Mouse (Mus musculus) limb, embryonic 14.5 days (tissue): Measurements from ENCODE around the gene Zfp652. TPM values are rescaled to one million over a fixed set of nuclear protein-coding genes. Genes with fewer than 3 reads are reported as not detected.

Source experiments
- ATAC-seq: fragments of 200-750 bp; cut with Nextera tagmentation; 2 replicates; pipeline ENCODE4 v1.8.0; 2017; ENCODE audit warnings: low read depth, moderate number of reproducible peaks, moderate TSS enrichment; ENCODE audit not compliant: low FRiP score
- DNase-seq: peaks from one replicate; pipeline ENCODE4 v3.0.0-alpha.2; 2015; ENCODE audit warnings: low spot score
- H3K27ac ChIP-seq: fragments of 300-500 bp; sonication (generic); replicated peaks from 2 replicates; pipeline ENCODE4 v1.5.1; 2014; ENCODE audit warnings: low read depth, mild to moderate bottlenecking, low read length, moderate library complexity, mixed read lengths
- H3K27me3 ChIP-seq: fragments of 300-500 bp; sonication (generic); 2 replicates; pipeline ENCODE4 v1.6.1; 2014; ENCODE audit warnings: low read length, mixed read lengths; ENCODE audit not compliant: control insufficient read depth, insufficient read depth
- H3K36me3 ChIP-seq: fragments of 300-500 bp; sonication (generic); 2 replicates; pipeline ENCODE4 v1.6.1; 2014; ENCODE audit warnings: mild to moderate bottlenecking, low read length, moderate library complexity, mixed read lengths; ENCODE audit not compliant: control insufficient read depth, insufficient read depth
- H3K4me1 ChIP-seq: fragments of 300-500 bp; sonication (generic); 2 replicates; pipeline ENCODE4 v1.6.1; 2014; ENCODE audit warnings: antibody characterized with exemption, low read length, mixed read lengths; ENCODE audit not compliant: control insufficient read depth, insufficient read depth
- H3K4me2 ChIP-seq: fragments of 300-500 bp; sonication (generic); replicated peaks from 2 replicates; pipeline ENCODE4 v1.6.1; 2014; ENCODE audit warnings: low read depth, mild to moderate bottlenecking, low read length, moderate library complexity; ENCODE audit not compliant: severe bottlenecking
- H3K4me3 ChIP-seq: fragments of 300-500 bp; sonication (generic); replicated peaks from 2 replicates; pipeline ENCODE4 v1.5.1; 2014; ENCODE audit warnings: low read length
- H3K9ac ChIP-seq: fragments of 300-500 bp; sonication (generic); 2 replicates; pipeline ENCODE4 v1.6.1; 2014; ENCODE audit warnings: mild to moderate bottlenecking, low read depth, low read length, moderate library complexity; ENCODE audit not compliant: severe bottlenecking
- H3K9me3 ChIP-seq: fragments of 300-500 bp; sonication (generic); 2 replicates; pipeline ENCODE4 v1.6.1; 2016; ENCODE audit warnings: low read length; ENCODE audit not compliant: control insufficient read depth
- POLR2A ChIP-seq: fragments of 200-500 bp; IDR thresholded peaks from 2 replicates; pipeline ENCODE4 v1.8.0; 2012; ENCODE audit warnings: inconsistent platforms, mild to moderate bottlenecking, moderate library complexity, borderline replicate concordance; ENCODE audit not compliant: insufficient read depth, insufficient read length; ENCODE audit errors: extremely low read depth
- WGBS: fragments of 180-500 bp; shearing (Covaris S2); extraction: QIAGEN DNeasy Blood & Tissue Kit; methylation state at CpG from one replicate; pipeline ENCODE4 v1.1.7; 2014; 5-methylcytosine and 5-hydroxymethylcytosine counted together
- polyA plus RNA-seq, 2 experiments: library from polyadenylated mRNA; depleted of rRNA in 1 of 2; stranded (reverse) in 1 of 2; unstranded in 1 of 2; fragments of >200 nt; fragmentation: Nextera tagmentation in 1 of 2; extraction: Ambion mirVana in 1 of 2; gene quantifications; 2 replicates each; pipeline versions ENCODE4 v1.2.1 to v1.2.3; 2012 to 2014

Zfp652 gene
- polyA plus RNA-seq, 2 experiments = 13.8 to 25.3 TPM

- DNase-seq = no peak
- H3K4me3 ChIP-seq = no peak overlapping the region
- no peak for ATAC-seq
- H3K36me3 ChIP-seq = no peaks in the 10 kb centered on the region
- no peak overlapping the region for H3K27ac ChIP-seq
- H3K9ac ChIP-seq = no peak overlapping the region
- TF ChIP-seq POLR2A = no peak
- H3K4me1 ChIP-seq = no peaks in the 10 kb centered on the region
- H3K4me2 ChIP-seq = no peak overlapping the region
- no peaks in the 10 kb centered on the region for H3K27me3 ChIP-seq
- 79% methylated on average over 2 of the region's 2 CpGs for WGBS
- H3K9me3 ChIP-seq = no peaks in the 10 kb centered on the region
These were observed 101.6 kb downstream of the Zfp652 start for GRCm38 (mm10) chr11:95814101-95814500.

GRCm38 (mm10) chr11:95814857-95815256, 102.4 kb downstream of the Zfp652 start:
- 53% methylated on average over 5 of the region's 5 CpGs for WGBS
- Histone ChIP-seq H3K4me3 (no peak overlapping the region), H3K36me3 (no peaks in the 10 kb centered on the region), H3K27me3 (no peaks in the 10 kb centered on the region), H3K9me3 (no peaks in the 10 kb centered on the region), H3K4me2 (no peak overlapping the region), H3K4me1 (no peaks in the 10 kb centered on the region), H3K9ac (no peak overlapping the region), H3K27ac (no peak overlapping the region)
- no peak for TF ChIP-seq POLR2A
- ATAC-seq = no peak
- DNase-seq = no peak

- Histone ChIP-seq H3K9ac (no peak overlapping the region), H3K36me3 (no peaks in the 10 kb centered on the region), H3K27ac (no peak overlapping the region), H3K4me3 (no peak overlapping the region), H3K4me2 (no peak overlapping the region), H3K4me1 (no peaks in the 10 kb centered on the region), H3K9me3 (no peaks in the 10 kb centered on the region), H3K27me3 (no peaks in the 10 kb centered on the region)
- 68% methylated on average over 9 of the region's 9 CpGs for WGBS
- DNase-seq (no peak), ATAC-seq (no peak)
- TF ChIP-seq POLR2A = no peak
These were observed 102.9 kb downstream of the Zfp652 start for GRCm38 (mm10) chr11:95815412-95815811.

GRCm38 (mm10) chr11:95819138-95819537, 106.7 kb downstream of the Zfp652 start:
- Histone ChIP-seq H3K9me3 (no peaks in the 10 kb centered on the region), H3K9ac (no peak overlapping the region), H3K36me3 (no peaks in the 10 kb centered on the region), H3K4me3 (no peak overlapping the region), H3K27ac (no peak overlapping the region), H3K4me2 (no peak overlapping the region), H3K4me1 (no peaks in the 10 kb centered on the region), H3K27me3 (no peaks in the 10 kb centered on the region)
- DNase-seq = no peak
- no peak for ATAC-seq
- WGBS = 79% methylated on average over 8 of the region's 8 CpGs
- TF ChIP-seq POLR2A = no peak

- H3K4me3 ChIP-seq = no peak overlapping the region
- peaks cover 7% of the 10 kb centered on the region for H3K4me1 ChIP-seq
- ATAC-seq (no peak), DNase-seq (no peak)
- 86% methylated on average over 3 of the region's 3 CpGs for WGBS
- no peaks in the 10 kb centered on the region for H3K36me3 ChIP-seq
- H3K4me2 ChIP-seq = no peak overlapping the region
- TF ChIP-seq POLR2A = no peak
- H3K9me3 ChIP-seq = no peaks in the 10 kb centered on the region
- H3K27ac ChIP-seq = no peak overlapping the region
- H3K27me3 ChIP-seq = peaks cover 16% of the 10 kb centered on the region
- no peak overlapping the region for H3K9ac ChIP-seq
These were observed 109.0 kb downstream of the Zfp652 start for GRCm38 (mm10) chr11:95821511-95821910.

GRCm38 (mm10) chr11:95822437-95822836, 110.0 kb downstream of the Zfp652 start:
- Histone ChIP-seq H3K36me3 (no peaks in the 10 kb centered on the region), H3K9me3 (no peaks in the 10 kb centered on the region), H3K4me2 (no peak overlapping the region), H3K4me3 (no peak overlapping the region), H3K27me3 (peaks cover 25% of the 10 kb centered on the region), H3K27ac (no peak overlapping the region), H3K4me1 (peaks cover 7% of the 10 kb centered on the region), H3K9ac (no peak overlapping the region)
- DNase-seq (no peak), ATAC-seq (no peak)
- no peak for TF ChIP-seq POLR2A
- 91% methylated on average over 4 of the region's 4 CpGs for WGBS
